Mouse (Mus musculus) yolk sac, embryonic 10.5 days (tissue): ENCODE results near the gene Mag.

Experiments
- DNase-seq: peaks from one replicate; pipeline ENCODE4 v3.0.0-alpha.2; 2017; ENCODE audit warnings: low spot score

Mag gene

DNA sequence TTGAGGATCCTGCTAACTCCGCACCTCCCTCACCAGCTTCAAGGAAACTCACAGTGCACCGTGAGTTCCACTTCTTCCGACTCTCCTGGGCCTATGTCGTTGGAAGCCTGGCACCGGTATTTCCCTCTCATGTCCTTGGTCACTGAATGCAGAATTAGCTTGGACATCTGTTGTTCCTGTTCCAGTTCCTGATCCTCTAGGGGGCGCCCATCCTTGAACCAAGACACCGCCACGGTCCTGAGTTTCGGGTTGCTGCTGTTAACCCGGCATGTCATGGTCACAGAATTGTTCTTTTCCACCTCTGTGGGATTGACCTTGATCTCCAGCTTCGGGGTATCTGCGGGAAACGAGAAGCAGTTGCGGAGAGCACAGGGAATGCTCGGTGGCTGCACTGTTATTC lies 41.6 kb downstream of the Mag start:
- DNase-seq = peak; percentile 42

DNA sequence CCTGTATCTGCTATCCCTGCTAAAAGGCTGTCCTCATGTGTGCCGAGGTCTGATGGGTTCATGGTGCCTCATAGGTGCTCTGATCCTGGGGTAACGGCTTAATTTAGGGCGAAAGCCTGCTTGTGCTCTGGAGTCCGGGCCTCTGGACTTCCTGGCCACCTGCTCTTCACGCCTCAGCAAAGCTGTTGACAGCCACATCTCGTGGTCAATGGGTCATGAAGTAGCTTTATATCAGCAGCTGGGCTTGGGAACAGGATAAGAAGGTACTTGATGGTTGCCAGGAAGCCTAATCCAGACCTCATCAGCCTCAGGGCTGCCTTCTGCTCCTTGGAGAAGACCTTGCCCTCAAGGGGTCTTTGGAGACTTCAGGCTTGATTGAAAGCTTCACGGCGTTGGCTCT lies 51.3 kb downstream of the Mag start:
- DNase-seq = no peak

DNA sequence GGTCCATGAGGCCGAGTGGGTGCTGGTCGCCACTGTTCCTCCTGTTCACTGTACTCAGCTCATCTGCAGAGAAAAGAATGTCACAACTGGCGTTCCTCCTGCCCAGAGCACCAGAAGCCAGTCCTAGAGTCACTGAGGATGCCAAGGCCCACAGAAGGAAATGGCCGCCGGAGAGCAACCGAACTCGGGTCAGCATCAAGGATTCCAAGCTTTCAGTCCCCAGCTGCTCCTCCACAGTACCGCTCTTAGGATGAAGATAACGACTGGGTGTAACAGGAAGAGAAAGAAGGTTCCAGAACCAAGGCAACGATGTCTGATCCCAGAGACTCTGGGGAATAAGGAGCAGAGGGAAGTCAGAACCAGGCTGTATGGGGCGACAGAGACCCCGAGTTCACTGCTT lies 53.2 kb downstream of the Mag start, which contains the start of gene Ffar1:
Ffar1 (minus strand) TSS at position 101 of the 400 bp plus-strand sequence.
- DNase-seq = no peak

DNA sequence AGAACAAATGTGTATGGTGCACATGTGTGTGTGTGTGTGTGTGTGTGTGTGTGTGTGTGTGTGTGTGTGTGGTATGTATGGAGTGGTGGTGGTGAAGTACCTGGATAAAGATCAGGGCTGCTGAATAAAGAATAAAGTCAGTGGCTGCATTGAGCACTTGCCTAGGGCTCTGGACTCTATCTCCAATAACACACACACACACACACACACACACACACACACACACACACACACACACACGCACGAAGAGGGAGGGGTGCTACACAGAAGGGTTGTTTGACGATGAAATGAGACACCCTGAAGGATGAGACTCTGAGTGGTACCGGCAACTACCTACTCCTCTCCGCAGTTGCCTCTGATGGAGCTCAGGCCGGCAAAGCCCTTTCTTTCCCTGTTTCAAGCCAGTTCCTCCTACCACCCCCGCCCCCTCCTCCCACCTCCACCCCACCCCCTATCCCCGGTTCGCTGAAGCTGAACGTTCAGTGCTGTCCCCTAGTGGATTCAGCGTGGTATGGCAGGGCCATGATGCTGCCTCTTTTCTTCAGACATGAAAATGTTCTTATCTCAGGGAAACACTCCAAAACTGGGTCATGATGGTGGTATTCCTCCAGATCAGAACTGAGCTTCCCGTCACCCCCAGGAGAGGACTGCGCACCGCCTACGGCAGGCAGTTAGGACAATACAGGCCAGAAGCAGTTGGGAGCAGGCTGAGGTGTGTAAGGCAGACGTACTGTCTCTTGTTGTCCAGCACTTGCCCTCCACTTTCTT lies 54.9 kb downstream of the Mag start:
- peak; percentile 52 for DNase-seq

DNA sequence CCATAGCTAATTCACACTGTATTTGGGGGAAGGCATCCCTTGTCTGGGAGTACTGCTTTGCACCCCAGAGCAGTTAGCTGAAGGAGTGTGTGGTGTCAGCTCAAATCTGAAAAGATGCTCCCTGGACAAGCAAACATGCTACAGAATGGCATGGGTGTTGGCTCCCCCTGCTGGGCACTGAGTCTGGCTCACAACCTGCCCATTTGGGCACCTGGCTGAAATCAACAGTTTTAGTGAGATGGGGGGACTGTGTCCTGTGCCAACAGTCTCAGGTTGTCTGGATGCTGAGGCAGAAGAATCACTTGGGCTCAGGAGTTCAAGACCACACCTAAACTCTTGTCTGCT lies 55.4 kb downstream of the Mag start:
- DNase-seq = peak; percentile 45

DNA sequence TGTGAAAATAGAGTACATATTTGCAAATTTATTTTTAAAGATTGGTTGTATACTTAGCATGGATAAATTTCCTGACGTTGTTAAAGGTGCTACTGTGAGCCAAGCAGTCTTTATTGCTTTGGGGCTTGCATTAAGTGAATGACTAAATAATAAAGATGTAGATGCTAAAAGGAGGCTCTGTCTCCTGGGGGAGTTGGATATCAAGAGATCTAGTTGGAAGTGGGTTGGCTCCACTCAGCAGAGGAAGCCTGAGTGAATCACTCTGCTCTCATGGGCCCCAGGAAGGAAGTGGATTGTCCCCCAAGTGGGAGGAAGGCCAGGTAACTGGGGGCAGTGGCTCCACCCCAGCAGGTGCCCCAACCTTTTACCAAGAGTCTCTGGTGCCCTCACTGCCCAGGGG lies 56.9 kb downstream of the Mag start:
- no peak for DNase-seq

DNA sequence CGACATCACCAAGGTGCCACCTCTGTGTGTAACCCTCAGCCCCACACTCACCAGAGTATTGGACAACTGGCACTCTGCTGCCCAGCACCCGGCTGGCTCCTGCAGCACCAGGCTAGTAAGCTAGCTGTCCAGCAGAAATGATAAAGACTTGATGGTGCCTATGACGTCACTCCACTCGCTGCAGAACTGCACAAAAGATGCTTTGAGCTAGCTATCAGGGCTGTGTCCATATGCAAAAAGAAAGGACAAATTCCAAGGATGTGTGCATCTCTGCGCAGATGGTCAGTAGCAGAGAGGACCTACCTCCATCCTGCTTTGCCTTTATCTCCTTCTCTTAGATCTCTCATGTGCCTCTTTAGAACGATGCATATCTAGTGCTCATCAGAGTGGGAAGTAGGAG lies 58.6 kb downstream of the Mag start, which contains the start of gene Ffar3:
Ffar3 (minus strand) TSS at position 101 of the 400 bp plus-strand sequence.
- no peak for DNase-seq

DNA sequence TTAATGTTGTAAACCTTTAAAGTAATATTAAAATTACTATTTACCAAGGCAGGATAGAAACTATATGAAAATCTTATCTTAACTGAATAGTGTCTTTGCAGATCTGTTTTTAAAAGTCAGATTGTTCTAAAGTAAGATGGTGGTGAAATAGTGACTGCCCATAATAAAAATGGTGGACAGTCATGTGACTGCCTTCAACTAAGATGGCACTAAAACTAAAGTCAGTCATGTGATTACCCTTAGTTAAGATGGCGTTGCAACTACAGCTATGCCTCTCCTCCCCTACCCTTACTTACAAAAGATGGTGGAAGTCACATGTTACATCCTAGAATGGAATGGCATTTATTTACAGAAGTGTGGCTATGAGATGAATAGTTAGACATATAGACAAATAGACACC lies 63.3 kb downstream of the Mag start:
- no peak for DNase-seq
